Mouse (Mus musculus): ENCODE measurements at regions not wholly inside any gene's neighbourhood (a gene's known extent, or its start where the extent isn't known, plus 50 kb on each side); places are given as distances from the start of the nearest gene placed in this dataset.

DNA sequence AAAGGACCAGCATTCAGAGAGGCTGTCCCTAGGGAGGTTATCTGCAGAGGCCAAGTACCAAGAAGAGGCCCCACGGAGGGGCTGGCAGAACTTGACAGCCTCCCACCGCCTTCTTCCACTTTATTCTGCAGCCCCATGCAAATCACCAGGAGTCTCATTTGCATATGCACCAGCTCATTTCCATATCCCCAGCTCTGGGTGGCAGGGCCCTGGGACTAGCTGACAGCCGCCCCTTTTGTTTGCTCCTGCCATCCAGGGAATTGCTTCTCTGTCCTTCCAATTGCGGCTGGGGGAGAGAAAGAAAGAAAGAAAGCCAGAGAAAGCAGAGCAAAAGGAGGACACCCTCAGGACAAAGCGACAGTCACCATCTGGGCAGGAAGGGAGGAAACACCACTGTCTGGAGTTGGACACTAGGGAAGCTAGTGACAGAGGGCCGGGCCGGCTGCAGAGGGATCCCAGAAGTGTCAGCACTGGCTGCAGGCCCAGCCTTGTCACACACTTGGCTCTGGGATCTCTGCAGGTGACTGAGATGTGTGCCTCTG is 102.4 kb downstream of the Mn1 start:
- Histone ChIP-seq H3K4me3 (ENCODE audit: low read length) (no peak overlapping the region), H3K27ac (ENCODE audit: low read length) (no peak overlapping the region), H3K36me3 (ENCODE audit: control insufficient read depth, insufficient read depth, low read length) (no peaks in the 10 kb centered on the region), H3K4me1 (ENCODE audit: control insufficient read depth, insufficient read depth, low read length) (peaks cover 4% of the 10 kb centered on the region; the same call in 1 of the 2 replicates), H3K9ac (ENCODE audit: low read depth, low read length) (no peak overlapping the region), H3K4me2 (ENCODE audit: low read depth, low read length) (no peak overlapping the region), H3K27me3 (replicated peaks; ENCODE audit: control insufficient read depth, insufficient read depth, low read length) (no peaks in the 10 kb centered on the region), H3K9me3 (ENCODE audit: control insufficient read depth, low read length) (no peaks in the 10 kb centered on the region)
- 0 out of 2 replicates have a peak, but pooled peaks have one; percentile 31 for ATAC-seq
- 27% methylated on average over 7 of the region's 7 CpGs for WGBS

DNA sequence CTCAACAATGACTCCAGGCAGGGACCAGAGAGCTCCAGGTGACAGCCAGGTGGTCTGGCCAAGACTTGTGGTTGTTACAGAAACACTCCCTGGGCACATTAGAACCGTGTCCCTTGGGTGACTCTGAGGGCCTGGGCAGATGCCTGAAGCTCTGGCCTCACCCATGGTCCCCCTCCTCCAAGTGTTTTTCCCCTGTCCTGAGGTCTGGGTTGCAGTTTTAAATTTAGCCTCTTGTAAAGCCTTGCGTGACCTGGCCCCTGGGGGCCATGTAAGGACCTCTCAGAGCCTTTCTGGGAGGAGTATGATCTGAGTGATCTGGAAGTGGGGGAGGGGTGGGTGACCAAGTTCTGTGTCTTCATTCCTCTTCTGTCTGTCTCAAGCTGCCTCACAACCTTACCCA is 104.7 kb downstream of the Mn1 start:
- no peak for ATAC-seq
- WGBS = 71% methylated on average over 2 of the region's 2 CpGs
- no peak overlapping the region for H3K4me3 ChIP-seq (ENCODE audit: low read length)

DNA sequence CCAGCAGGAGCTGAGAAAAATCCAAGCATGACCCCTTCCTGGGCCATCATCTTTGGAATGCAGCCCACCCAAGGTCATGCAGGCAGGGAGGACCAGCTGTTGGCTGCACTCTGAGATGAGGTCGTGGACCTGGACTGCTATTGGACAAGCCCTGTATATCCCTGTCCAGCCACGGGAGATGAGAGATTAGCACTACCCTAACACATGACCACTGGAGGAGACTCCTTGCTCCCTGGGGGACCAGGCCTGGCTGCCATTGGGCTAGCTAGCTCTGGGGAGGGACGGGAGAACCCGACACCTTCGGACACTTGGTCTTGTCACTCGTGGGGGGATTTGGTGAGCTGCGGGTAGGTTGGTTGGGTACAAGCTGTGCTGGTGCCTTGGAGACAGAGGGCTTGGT is 105.4 kb downstream of the Mn1 start:
- 46% methylated on average over 7 of the region's 7 CpGs for WGBS

More for the DNA sequence above, 104.7 kb downstream of the Mn1 start:
- H3K4me2 ChIP-seq (ENCODE audit: low read depth, low read length) = no peak overlapping the region
- H3K9ac ChIP-seq (ENCODE audit: low read depth, low read length) = no peak overlapping the region
- peaks cover 4% of the 10 kb centered on the region; the same call in 1 of the 2 replicates for H3K4me1 ChIP-seq (ENCODE audit: control insufficient read depth, insufficient read depth, low read length)
- no peaks in the 10 kb centered on the region for H3K9me3 ChIP-seq (ENCODE audit: control insufficient read depth, low read length)
- H3K27ac ChIP-seq (ENCODE audit: low read length) = no peak overlapping the region
- no peaks in the 10 kb centered on the region for H3K36me3 ChIP-seq (ENCODE audit: control insufficient read depth, insufficient read depth, low read length)
- no peaks in the 10 kb centered on the region for H3K27me3 ChIP-seq (replicated peaks; ENCODE audit: control insufficient read depth, insufficient read depth, low read length)

DNA sequence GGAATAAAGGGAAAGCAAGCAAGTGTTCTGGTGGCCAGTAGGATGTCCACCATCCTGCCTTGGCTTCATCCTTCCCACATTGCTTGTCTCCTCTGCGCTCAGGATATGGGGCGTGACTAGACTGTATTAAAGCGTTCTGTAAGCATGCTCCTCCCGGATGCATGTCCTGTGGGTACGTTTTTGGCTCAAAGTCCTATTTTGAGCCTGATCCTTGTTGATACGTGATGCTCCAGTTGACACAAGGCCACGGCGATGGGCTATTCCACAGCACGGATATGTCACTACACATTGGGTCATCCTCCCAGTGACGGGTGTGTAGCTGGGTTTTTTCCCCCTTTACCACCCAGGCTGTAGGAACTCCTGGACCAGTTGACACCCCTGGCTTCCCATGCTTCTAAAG is 110.6 kb downstream of the Mn1 start:
- Histone ChIP-seq H3K4me2 (ENCODE audit: low read depth, low read length) (no peak overlapping the region), H3K9me3 (ENCODE audit: control insufficient read depth, low read length) (no peaks in the 10 kb centered on the region), H3K9ac (ENCODE audit: low read depth, low read length) (no peak overlapping the region), H3K27ac (ENCODE audit: low read length) (no peak overlapping the region), H3K4me3 (ENCODE audit: low read length) (no peak overlapping the region), H3K4me1 (ENCODE audit: control insufficient read depth, insufficient read depth, low read length) (peaks cover 16% of the 10 kb centered on the region), H3K36me3 (ENCODE audit: control insufficient read depth, insufficient read depth, low read length) (no peaks in the 10 kb centered on the region), H3K27me3 (replicated peaks; ENCODE audit: control insufficient read depth, insufficient read depth, low read length) (no peaks in the 10 kb centered on the region)
- 80% methylated on average over 10 of the region's 10 CpGs for WGBS
- no peak for ATAC-seq

More for the DNA sequence above, 105.4 kb downstream of the Mn1 start:
- Histone ChIP-seq H3K36me3 (ENCODE audit: control insufficient read depth, insufficient read depth, low read length) (no peaks in the 10 kb centered on the region), H3K9ac (ENCODE audit: low read depth, low read length) (no peak overlapping the region), H3K4me2 (ENCODE audit: low read depth, low read length) (no peak overlapping the region), H3K9me3 (ENCODE audit: control insufficient read depth, low read length) (no peaks in the 10 kb centered on the region), H3K27ac (ENCODE audit: low read length) (no peak overlapping the region), H3K4me1 (ENCODE audit: control insufficient read depth, insufficient read depth, low read length) (peaks cover 4% of the 10 kb centered on the region; the same call in 1 of the 2 replicates), H3K4me3 (ENCODE audit: low read length) (no peak overlapping the region), H3K27me3 (replicated peaks; ENCODE audit: control insufficient read depth, insufficient read depth, low read length) (no peaks in the 10 kb centered on the region)
- no peak for ATAC-seq

DNA sequence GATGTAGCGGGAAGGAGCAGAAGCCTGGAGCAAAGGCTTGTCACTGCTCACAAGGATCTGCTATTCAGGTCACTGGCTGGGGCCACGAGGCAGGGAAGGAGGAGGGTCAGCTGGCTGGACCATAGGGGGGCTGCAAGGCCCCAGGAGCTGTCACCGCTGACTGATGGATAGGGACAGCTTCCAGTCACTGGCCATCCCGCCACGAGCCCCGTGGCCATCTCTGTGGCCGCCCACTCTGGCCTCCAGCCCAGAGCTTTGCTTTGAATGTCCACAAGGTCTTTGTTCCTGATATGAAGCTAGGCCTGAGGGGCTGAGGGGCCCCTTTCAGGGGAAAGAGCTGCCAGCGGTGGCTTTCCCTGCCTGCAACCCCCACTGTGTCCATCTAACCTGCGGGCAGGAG is 111.9 kb downstream of the Mn1 start:
- peaks cover 16% of the 10 kb centered on the region for H3K4me1 ChIP-seq (ENCODE audit: control insufficient read depth, insufficient read depth, low read length)
- no peak for ATAC-seq
- no peak overlapping the region for H3K9ac ChIP-seq (ENCODE audit: low read depth, low read length)
- H3K4me2 ChIP-seq (ENCODE audit: low read depth, low read length) = no peak overlapping the region
- 39% methylated on average over 9 of the region's 9 CpGs for WGBS
- H3K4me3 ChIP-seq (ENCODE audit: low read length) = no peak overlapping the region
- no peaks in the 10 kb centered on the region for H3K27me3 ChIP-seq (replicated peaks; ENCODE audit: control insufficient read depth, insufficient read depth, low read length)
- no peak overlapping the region for H3K27ac ChIP-seq (ENCODE audit: low read length)
- H3K9me3 ChIP-seq (ENCODE audit: control insufficient read depth, low read length) = no peaks in the 10 kb centered on the region
- H3K36me3 ChIP-seq (ENCODE audit: control insufficient read depth, insufficient read depth, low read length) = no peaks in the 10 kb centered on the region

DNA sequence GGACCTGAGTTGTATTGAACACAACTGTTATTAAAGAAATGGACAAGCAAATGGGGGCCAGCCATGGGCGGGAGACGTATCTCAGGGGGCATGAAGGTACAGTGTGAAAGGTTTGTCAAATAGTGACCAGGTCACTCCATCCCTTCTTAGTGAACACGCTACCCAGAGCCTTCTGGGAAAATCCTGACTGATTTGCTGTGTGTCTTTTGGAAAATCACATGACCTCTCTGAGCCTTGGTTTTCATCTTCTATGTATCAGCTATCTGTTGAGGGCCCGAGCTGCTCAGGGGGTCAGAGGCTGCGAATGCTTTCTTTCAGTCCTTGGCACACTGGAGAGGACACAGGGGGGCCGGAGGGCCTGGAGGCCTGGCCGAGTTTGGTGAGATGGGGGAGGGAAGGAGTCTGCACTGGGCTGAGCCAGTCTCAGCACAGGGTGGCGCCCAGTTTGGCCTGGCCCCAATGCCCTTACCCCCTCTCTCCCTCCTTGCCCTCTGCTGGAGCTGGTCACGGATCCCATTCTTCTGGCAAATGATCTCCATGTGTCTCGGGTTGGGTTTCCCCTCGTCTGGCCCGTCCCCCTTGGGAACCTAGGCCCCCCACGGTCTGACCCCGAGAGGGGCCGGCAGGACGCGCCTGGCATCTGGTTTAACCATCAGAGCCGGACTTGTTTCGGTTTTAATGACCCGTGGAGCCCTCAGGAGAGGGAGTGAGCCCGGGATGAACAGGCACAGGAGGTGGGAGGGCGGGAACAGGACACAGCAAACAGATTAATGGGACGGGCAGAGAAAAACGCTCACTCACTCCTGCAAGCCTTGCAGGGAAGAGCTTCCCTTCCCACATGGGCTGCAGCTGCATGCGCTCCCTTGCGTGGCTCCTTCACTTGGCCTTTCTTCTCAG is 113.7 kb downstream of the Mn1 start:
- 20% methylated on average over 26 of the region's 26 CpGs for WGBS
- ATAC-seq = no peak
- Histone ChIP-seq H3K27me3 (replicated peaks; ENCODE audit: control insufficient read depth, insufficient read depth, low read length) (no peaks in the 10 kb centered on the region), H3K4me2 (ENCODE audit: low read depth, low read length) (peak overlapping the region; percentile 38; the same call in 1 of the 2 replicates), H3K9me3 (ENCODE audit: control insufficient read depth, low read length) (no peaks in the 10 kb centered on the region), H3K9ac (ENCODE audit: low read depth, low read length) (peak overlapping the region; percentile 50), H3K4me1 (ENCODE audit: control insufficient read depth, insufficient read depth, low read length) (peaks cover 16% of the 10 kb centered on the region), H3K4me3 (ENCODE audit: low read length) (peak overlapping the region; percentile 3; the same call in 1 of the 2 replicates), H3K36me3 (ENCODE audit: control insufficient read depth, insufficient read depth, low read length) (no peaks in the 10 kb centered on the region), H3K27ac (ENCODE audit: low read length) (no peak overlapping the region)

DNA sequence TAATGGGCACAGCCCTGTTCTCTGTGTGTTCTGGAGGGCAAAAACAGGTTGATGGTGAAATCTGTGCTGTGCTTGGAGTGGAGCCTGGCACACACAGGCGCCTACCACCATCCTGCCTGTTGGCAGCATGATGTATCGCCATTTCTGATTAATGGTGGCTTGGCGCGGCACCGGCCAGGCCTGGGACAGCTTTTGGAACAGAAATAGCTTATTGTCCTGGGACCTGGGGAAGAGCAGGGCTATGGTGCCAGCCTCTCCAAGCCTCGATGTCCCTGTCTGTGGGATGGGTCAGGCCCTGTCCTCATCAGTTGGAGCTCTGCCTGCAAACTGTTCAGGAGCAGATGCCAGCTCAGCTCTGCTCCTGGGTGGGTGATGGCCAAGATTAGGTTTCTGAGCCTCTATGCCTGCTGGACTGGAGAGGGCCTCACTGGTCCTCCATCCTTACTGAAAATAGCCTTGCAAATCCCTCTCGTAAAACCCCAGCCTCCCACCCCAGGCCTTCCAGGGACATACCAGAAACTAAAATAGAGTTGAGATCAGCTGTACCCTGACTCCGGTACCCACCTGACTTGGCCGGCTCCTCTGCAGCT is 115.4 kb downstream of the Mn1 start:
- Histone ChIP-seq H3K27ac (ENCODE audit: low read length) (no peak overlapping the region), H3K9me3 (ENCODE audit: control insufficient read depth, low read length) (no peaks in the 10 kb centered on the region), H3K4me3 (ENCODE audit: low read length) (no peak overlapping the region), H3K27me3 (replicated peaks; ENCODE audit: control insufficient read depth, insufficient read depth, low read length) (no peaks in the 10 kb centered on the region), H3K36me3 (ENCODE audit: control insufficient read depth, insufficient read depth, low read length) (no peaks in the 10 kb centered on the region), H3K9ac (ENCODE audit: low read depth, low read length) (no peak overlapping the region), H3K4me1 (ENCODE audit: control insufficient read depth, insufficient read depth, low read length) (peaks cover 16% of the 10 kb centered on the region), H3K4me2 (ENCODE audit: low read depth, low read length) (no peak overlapping the region)
- no peak for ATAC-seq
- WGBS = 83% methylated on average over 9 of the region's 9 CpGs

DNA sequence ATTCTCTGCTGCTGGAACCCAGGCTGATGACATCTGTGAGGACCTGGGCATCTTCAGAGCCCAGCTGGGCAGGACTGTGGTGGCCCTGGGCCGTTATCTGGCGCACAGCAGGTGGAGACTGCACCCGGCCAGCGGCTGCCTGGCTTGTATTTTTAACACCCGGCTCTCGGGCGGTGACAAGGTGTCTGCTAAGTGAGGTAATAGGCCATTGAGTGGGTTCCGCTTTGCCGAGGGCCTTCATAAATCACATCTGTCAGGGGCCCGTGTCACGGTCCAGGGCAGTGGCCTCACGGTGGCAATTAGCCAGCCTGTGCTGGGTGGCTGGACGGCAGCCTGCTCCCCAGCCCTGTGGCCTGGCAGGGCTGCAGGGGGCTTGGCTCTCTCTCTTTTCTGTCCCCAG is 118.8 kb downstream of the Mn1 start:
- Histone ChIP-seq H3K9me3 (ENCODE audit: control insufficient read depth, low read length) (no peaks in the 10 kb centered on the region), H3K4me2 (ENCODE audit: low read depth, low read length) (no peak overlapping the region), H3K4me1 (ENCODE audit: control insufficient read depth, insufficient read depth, low read length) (peaks cover 5% of the 10 kb centered on the region; the same call in 1 of the 2 replicates), H3K4me3 (ENCODE audit: low read length) (no peak overlapping the region), H3K27ac (ENCODE audit: low read length) (no peak overlapping the region), H3K27me3 (replicated peaks; ENCODE audit: control insufficient read depth, insufficient read depth, low read length) (no peaks in the 10 kb centered on the region), H3K9ac (ENCODE audit: low read depth, low read length) (no peak overlapping the region), H3K36me3 (ENCODE audit: control insufficient read depth, insufficient read depth, low read length) (no peaks in the 10 kb centered on the region)
- WGBS = 19% methylated on average over 13 of the region's 13 CpGs
- ATAC-seq = peak; percentile 31; the same call in 1 of the 2 replicates

All from intestine, embryonic 16.5 days (tissue).